Comparison of ENCODE assay signal across 7 mouse cellular contexts in the genomic region with DNA sequence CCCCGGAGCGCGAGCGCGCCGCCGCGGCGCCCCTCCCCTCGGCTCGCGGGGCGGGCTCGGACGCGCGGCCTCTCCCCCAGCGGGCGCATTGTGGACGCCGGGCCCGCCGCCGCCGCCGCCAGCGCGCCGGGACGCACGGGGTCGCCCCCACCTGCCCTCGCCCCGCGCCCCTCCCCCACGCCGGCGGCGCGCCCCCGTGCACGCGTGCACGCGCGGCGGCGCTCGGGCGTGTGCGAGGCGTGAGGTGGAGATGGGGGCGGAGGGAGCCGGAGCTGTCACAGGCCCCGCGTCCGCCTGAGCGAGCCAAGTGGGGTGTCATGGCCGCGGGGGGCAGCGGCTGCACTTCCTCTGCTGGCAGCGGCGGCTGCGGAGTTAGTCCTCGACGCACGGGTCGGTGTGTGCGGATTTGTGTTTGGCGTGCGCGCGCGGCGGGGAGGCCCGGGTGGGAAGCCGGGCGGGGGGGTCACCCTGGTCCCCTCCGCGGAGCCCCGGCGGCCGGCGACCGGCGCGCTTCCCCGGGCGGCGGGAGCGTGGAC. TPM values are rescaled to one million over a fixed set of nuclear protein-coding genes. Genes with fewer than 3 reads are reported as not detected.
DNase-seq lines count a peak whose midpoint lies in the region; ATAC-seq lines count a peak whose summit lies in the region.

No protein-coding gene starts in this region.

- peak; percentile 87 for ATAC-seq in intestine, embryonic 15.5 days
- ATAC-seq in megakaryocyte-erythroid progenitor cell, adult 5-6 weeks (replicated peaks; ENCODE audit: low FRiP score, low TSS enrichment, poor library complexity, severe bottlenecking): peak; percentile 56

- DNase-seq in adrenal gland, adult 2 months: peak; percentile 84
- DNase-seq in embryo, embryonic 10 days (ENCODE audit: low spot score): peak; percentile 81
- peak; percentile 57 to 63 for DNase-seq in gastrocnemius, postnatal 36 days
- DNase-seq in left cerebral cortex, postnatal 25 days (ENCODE audit: low spot score in 2 of 2): peak; percentile 60 to 62
- peak; percentile 70 for DNase-seq in right cerebral cortex, postnatal 4 days

- H3K9ac ChIP-seq in intestine, embryonic 15.5 days: peak overlapping the region; percentile 93

- H3K4me2 ChIP-seq in intestine, embryonic 15.5 days (replicated peaks): peak overlapping the region; percentile 66

- H3K4me1 ChIP-seq in intestine, embryonic 15.5 days (replicated peaks): peaks cover 7% of the 10 kb centered on the region; the same call in 1 of the 2 replicates

- H3K27ac ChIP-seq in intestine, embryonic 15.5 days: peak overlapping the region; percentile 100

- H3K9me3 ChIP-seq in intestine, embryonic 15.5 days: no peaks in the 10 kb centered on the region

- peak overlapping the region; percentile 94 for H3K4me3 ChIP-seq in intestine, embryonic 15.5 days (replicated peaks)

- intact Hi-C loops in gastrocnemius, postnatal 36 days (cut with DNase I): loop anchor here (2.0 kb wide), 1 partner anchor 134 kb away; no protein-coding TSS in a partner anchor
- intact Hi-C loops in left cerebral cortex, postnatal 25 days (cut with DNase I): loop anchor here (5.0 kb wide), 3 partner anchors 166 to 364 kb away; a partner anchor contains a TSS

- under 1% methylated on average over 58 of the region's 91 CpGs for WGBS in intestine, embryonic 15.5 days

- no peaks in the 10 kb centered on the region for H3K27me3 ChIP-seq in intestine, embryonic 15.5 days (replicated peaks)

- H3K36me3 ChIP-seq in intestine, embryonic 15.5 days: no peaks in the 10 kb centered on the region

RNA-seq across cellular contexts. Expression of a gene that starts 0.5 kb away (rescaled TPM):
- total RNA-seq in adrenal gland, adult 2 months (2021): 10 to 100 TPM; 13.2 to 18.5 TPM
- polyA plus RNA-seq in adrenal gland, adult 2 months (2012; rRNA removed): 0.87 and 2.0 TPM in 2 replicates
- 10 to 100 TPM; 11.2 to 12.6 TPM for total RNA-seq in gastrocnemius, postnatal 36 days (2021)
- polyA plus RNA-seq in intestine, embryonic 15.5 days (2015; fragmentation: Nextera tagmentation; extraction: Ambion mirVana): 27.3 and 30.3 TPM in 2 replicates
- 10 to 100 TPM; 19.5 to 19.8 TPM for total RNA-seq in left cerebral cortex, postnatal 25 days (2021)
- total RNA-seq in megakaryocyte-erythroid progenitor cell, adult 5-6 weeks (2014; fragmentation: Nextera tagmentation): 13.4 and 15.5 TPM in 2 replicates
- 13.1 and 16.9 TPM in 2 replicates for total RNA-seq in megakaryocyte-erythroid progenitor cell, adult 5-6 weeks (2017)

Comparison
In these comparisons a context has a peak if more than half of its experiments do, and no peak if none do; other contexts are left out.
1. Peak in every context shown above with its lines: DNase-seq, ATAC-seq, H3K4me3 ChIP-seq and H3K27ac ChIP-seq.